Mouse (Mus musculus) midbrain, embryonic 16.5 days (tissue): Measurements from ENCODE around the gene Vgll3. TPM values are rescaled to one million over a fixed set of nuclear protein-coding genes. Genes with fewer than 3 reads are reported as not detected.

Experiments used
- ATAC-seq: fragments of 200-750 bp; cut with Nextera tagmentation; 2 replicates; pipeline ENCODE4 v1.8.0; 2017; ENCODE audit warnings: moderate TSS enrichment
- H3K27ac ChIP-seq: fragments of 300-500 bp; sonication (generic); 2 replicates; pipeline ENCODE4 v1.5.1; 2014; ENCODE audit warnings: mild to moderate bottlenecking, low read length, mixed read lengths
- H3K27me3 ChIP-seq: fragments of 300-500 bp; sonication (generic); 2 replicates; pipeline ENCODE4 v1.6.1; 2014; ENCODE audit warnings: low read depth, low read length, mixed read lengths; ENCODE audit not compliant: control insufficient read depth, insufficient read depth
- H3K36me3 ChIP-seq: fragments of 300-500 bp; sonication (generic); 2 replicates; pipeline ENCODE4 v1.6.1; 2014; ENCODE audit warnings: mild to moderate bottlenecking, low read length, moderate library complexity, mixed read lengths; ENCODE audit not compliant: control insufficient read depth, insufficient read depth
- H3K4me1 ChIP-seq: fragments of 300-500 bp; sonication (generic); 2 replicates; pipeline ENCODE4 v1.6.1; 2014; ENCODE audit warnings: mild to moderate bottlenecking, low read length, mixed read lengths; ENCODE audit not compliant: control insufficient read depth, insufficient read depth
- H3K4me2 ChIP-seq: fragments of 300-500 bp; sonication (generic); 2 replicates; pipeline ENCODE4 v1.6.1; 2014; ENCODE audit warnings: mild to moderate bottlenecking, low read length, mixed read lengths
- H3K4me3 ChIP-seq: fragments of 300-500 bp; sonication (generic); 2 replicates; pipeline ENCODE4 v1.5.1; 2014; ENCODE audit warnings: low read depth, mild to moderate bottlenecking, low read length, moderate library complexity, mixed read lengths
- H3K9ac ChIP-seq: fragments of 300-500 bp; sonication (generic); 2 replicates; pipeline ENCODE4 v1.6.1; 2014; ENCODE audit warnings: low read depth, low read length, mixed read lengths
- H3K9me3 ChIP-seq: fragments of 300-500 bp; sonication (generic); replicated peaks from 2 replicates; pipeline ENCODE4 v1.6.1; 2014; ENCODE audit warnings: mild to moderate bottlenecking, low read length, mixed read lengths; ENCODE audit not compliant: control insufficient read depth, poor library complexity, severe bottlenecking
- WGBS: fragments of 180-500 bp; shearing (Covaris S2); extraction: QIAGEN DNeasy Blood & Tissue Kit; methylation state at CpG from one replicate; pipeline ENCODE4 v1.1.7; 2014; 5-methylcytosine and 5-hydroxymethylcytosine counted together
- polyA plus RNA-seq: library from polyadenylated mRNA; unstranded; fragments of >200 nt; fragmentation: Nextera tagmentation; extraction: Ambion mirVana; gene quantifications from 2 replicates; pipeline ENCODE4 v1.2.1, GENCODE M21; 2015

The Vgll3 gene
- polyA plus RNA-seq, 1 experiment from 2014 or later, result 0.72 TPM

DNA sequence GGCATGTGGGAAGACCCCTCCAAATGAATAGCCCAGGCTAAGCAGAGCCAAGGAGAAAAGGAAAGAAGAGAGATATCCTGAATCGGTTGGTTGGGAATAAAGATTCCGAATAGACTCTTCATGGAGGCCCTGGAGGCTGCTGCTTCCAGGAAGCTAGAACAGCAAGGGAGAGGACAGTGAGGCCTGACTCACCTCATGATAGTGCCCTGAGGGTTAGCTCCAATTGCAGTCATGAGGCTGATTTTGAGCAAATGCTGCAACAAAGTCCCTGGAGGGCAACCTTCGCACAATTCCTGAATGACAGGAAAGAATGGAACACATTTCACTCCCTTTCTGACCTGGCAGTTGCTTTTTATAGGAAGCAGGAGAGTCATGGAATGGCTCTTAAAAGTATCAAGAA, 19.7 kb downstream of the Vgll3 start:
- Histone ChIP-seq H3K4me3 (no peak overlapping the region), H3K27ac (no peak overlapping the region), H3K4me1 (no peaks in the 10 kb centered on the region), H3K9ac (no peak overlapping the region), H3K27me3 (no peaks in the 10 kb centered on the region), H3K36me3 (no peaks in the 10 kb centered on the region), H3K9me3 (no peaks in the 10 kb centered on the region), H3K4me2 (no peak overlapping the region)
- no peak for ATAC-seq
- WGBS, result 91% methylated on average over 3 of the region's 3 CpGs

DNA sequence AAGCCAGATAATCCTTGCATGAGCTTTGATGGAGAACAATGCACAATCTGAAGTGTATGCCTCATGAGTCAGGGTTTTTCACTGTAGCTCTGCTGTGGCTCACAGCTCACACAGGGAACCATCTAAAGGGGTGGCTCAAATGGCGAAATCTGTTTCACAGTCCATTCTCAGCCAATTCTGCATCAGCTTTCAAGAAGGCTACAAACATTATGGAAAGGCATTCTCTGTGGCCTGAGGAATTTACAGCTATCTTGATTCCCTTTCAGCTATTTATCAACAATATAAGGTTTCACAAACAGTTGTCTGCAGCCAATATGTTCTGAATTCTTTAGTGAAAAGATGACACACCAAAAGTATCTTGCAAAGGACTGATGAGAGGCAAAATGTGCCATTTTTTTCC, 35.1 kb downstream of the Vgll3 start:
- H3K4me3 ChIP-seq, result no peak overlapping the region
- no peak for ATAC-seq
- H3K27ac ChIP-seq, result no peak overlapping the region
- H3K4me2 ChIP-seq, result no peak overlapping the region
- WGBS, result 75% methylated on average over 1 of the region's 1 CpGs
- H3K9ac ChIP-seq, result no peak overlapping the region
- H3K27me3 ChIP-seq, result no peaks in the 10 kb centered on the region
- no peaks in the 10 kb centered on the region for H3K9me3 ChIP-seq
- no peaks in the 10 kb centered on the region for H3K36me3 ChIP-seq
- H3K4me1 ChIP-seq, result no peaks in the 10 kb centered on the region

DNA sequence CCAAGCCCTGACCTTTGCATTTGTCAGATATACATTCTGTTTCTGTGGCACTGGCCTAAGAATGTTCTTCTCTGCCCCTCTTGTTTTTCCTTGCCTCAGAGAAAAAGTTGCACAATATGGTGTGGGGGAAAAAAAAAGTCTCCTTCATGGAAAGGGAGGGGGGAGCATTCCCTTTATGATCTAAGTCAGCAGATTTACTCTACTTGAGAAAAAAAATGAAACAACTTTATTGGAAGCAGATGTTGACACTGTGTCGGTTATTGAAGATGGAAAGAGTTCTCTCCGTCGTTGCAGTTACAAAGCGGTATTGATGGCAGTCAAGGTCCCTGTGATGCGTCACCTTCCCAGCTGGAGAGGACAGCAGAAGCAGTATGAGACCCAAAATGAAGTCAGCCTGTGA, 49.4 kb downstream of the Vgll3 start:
- H3K9ac ChIP-seq, result no peak overlapping the region
- H3K27ac ChIP-seq, result no peak overlapping the region
- H3K36me3 ChIP-seq, result no peaks in the 10 kb centered on the region
- no peaks in the 10 kb centered on the region for H3K4me1 ChIP-seq
- no peaks in the 10 kb centered on the region for H3K27me3 ChIP-seq
- H3K9me3 ChIP-seq, result no peaks in the 10 kb centered on the region
- 78% methylated on average over 5 of the region's 5 CpGs for WGBS
- no peak overlapping the region for H3K4me2 ChIP-seq
- no peak for ATAC-seq
- no peak overlapping the region for H3K4me3 ChIP-seq

DNA sequence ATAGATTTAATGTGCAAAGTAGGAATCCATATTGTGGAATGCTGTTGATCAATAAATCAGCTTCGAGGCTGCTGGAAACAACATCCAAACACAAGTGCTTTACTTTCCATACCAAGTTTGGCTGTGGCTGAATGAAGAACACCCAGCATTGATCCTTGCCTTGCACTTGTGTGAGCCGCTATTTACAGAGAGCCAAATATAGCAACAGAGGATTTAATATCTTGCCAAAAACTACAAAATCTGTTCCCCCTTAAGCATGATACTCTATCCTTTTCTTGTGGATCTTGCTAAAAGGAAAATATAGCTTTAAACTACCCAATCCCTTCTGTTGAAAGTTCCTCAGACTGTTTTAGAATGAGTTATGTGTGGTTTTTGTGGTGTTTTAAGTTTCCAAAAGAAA, 52.9 kb downstream of the Vgll3 start:
- Histone ChIP-seq H3K27me3 (no peaks in the 10 kb centered on the region), H3K9ac (no peak overlapping the region), H3K4me3 (no peak overlapping the region), H3K9me3 (no peaks in the 10 kb centered on the region), H3K27ac (no peak overlapping the region), H3K36me3 (no peaks in the 10 kb centered on the region), H3K4me1 (no peaks in the 10 kb centered on the region), H3K4me2 (no peak overlapping the region)
- WGBS, result 80% methylated on average over 2 of the region's 2 CpGs
- ATAC-seq, result no peak

DNA sequence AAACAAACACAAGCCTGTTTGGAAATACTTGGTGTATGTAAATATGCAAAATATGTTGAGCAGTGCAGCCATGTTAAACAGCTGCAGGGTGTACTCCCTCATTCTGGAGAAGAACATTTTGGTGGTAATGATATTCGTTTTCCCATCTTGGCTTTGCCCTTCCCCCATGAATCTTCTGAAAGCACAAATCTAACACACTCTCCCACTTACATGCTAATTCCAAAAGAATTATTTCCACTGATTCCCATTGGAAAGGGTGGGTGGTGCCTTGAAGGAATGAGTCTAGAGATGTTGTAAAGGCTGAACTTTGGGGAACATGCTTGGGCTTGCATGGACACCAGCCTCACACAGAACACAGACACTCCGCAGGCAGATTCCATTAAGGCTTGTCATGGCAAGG, 53.9 kb downstream of the Vgll3 start:
- Histone ChIP-seq H3K27ac (no peak overlapping the region), H3K4me1 (no peaks in the 10 kb centered on the region), H3K9ac (no peak overlapping the region), H3K9me3 (no peaks in the 10 kb centered on the region), H3K27me3 (no peaks in the 10 kb centered on the region), H3K36me3 (no peaks in the 10 kb centered on the region), H3K4me2 (no peak overlapping the region), H3K4me3 (no peak overlapping the region)
- no peak for ATAC-seq
- WGBS, result 87% methylated on average over 2 of the region's 2 CpGs

- H3K9me3 ChIP-seq, result no peaks in the 10 kb centered on the region
- H3K4me3 ChIP-seq, result no peak overlapping the region
- no peak overlapping the region for H3K27ac ChIP-seq
- H3K27me3 ChIP-seq, result no peaks in the 10 kb centered on the region
- no peak for ATAC-seq
- no peak overlapping the region for H3K9ac ChIP-seq
- no peak overlapping the region for H3K4me2 ChIP-seq
- H3K4me1 ChIP-seq, result no peaks in the 10 kb centered on the region
- 83% methylated on average over 4 of the region's 4 CpGs for WGBS
- no peaks in the 10 kb centered on the region for H3K36me3 ChIP-seq
These were observed 73.9 kb downstream of the Vgll3 start for GRCm38 (mm10) chr16:65888940-65889339.
